Mouse (Mus musculus) kidney, embryonic 14.5 days (tissue): ENCODE measurements around the gene D330020A13Rik. TPM values are rescaled to one million over a fixed set of nuclear protein-coding genes. Genes with fewer than 3 reads are reported as not detected.

Experiments
- ATAC-seq: fragments of 200-750 bp; cut with Nextera tagmentation; 2 replicates; pipeline ENCODE4 v1.8.0; 2017; ENCODE audit warnings: moderate number of reproducible peaks, mild to moderate bottlenecking, moderate TSS enrichment, moderate library complexity; ENCODE audit not compliant: low FRiP score, low TSS enrichment
- H3K27ac ChIP-seq: fragments of 300-500 bp; sonication (generic); 2 replicates; pipeline ENCODE4 v1.5.1; 2014; ENCODE audit warnings: low read depth, mild to moderate bottlenecking, low read length, moderate library complexity, mixed read lengths
- H3K27me3 ChIP-seq: fragments of 300-500 bp; sonication (generic); 2 replicates; pipeline ENCODE4 v1.6.1; 2014; ENCODE audit warnings: mild to moderate bottlenecking, low read length; ENCODE audit not compliant: control insufficient read depth, insufficient read depth
- H3K36me3 ChIP-seq: fragments of 300-500 bp; sonication (generic); 2 replicates; pipeline ENCODE4 v1.6.1; 2014; ENCODE audit warnings: low read length, mixed read lengths; ENCODE audit not compliant: control insufficient read depth, insufficient read depth
- H3K4me1 ChIP-seq: fragments of 300-500 bp; sonication (generic); 2 replicates; pipeline ENCODE4 v1.6.1; 2014; ENCODE audit warnings: low read length, mixed read lengths; ENCODE audit not compliant: control insufficient read depth, insufficient read depth
- H3K4me2 ChIP-seq: fragments of 300-500 bp; sonication (generic); replicated peaks from 2 replicates; pipeline ENCODE4 v1.6.1; 2014; ENCODE audit warnings: low read depth, mild to moderate bottlenecking, low read length
- H3K4me3 ChIP-seq: fragments of 300-500 bp; sonication (generic); 2 replicates; pipeline ENCODE4 v1.5.1; 2014; ENCODE audit warnings: mild to moderate bottlenecking, low read length
- H3K9ac ChIP-seq: fragments of 300-500 bp; sonication (generic); 2 replicates; pipeline ENCODE4 v1.6.1; 2014; ENCODE audit warnings: low read depth, mild to moderate bottlenecking, low read length, moderate library complexity
- H3K9me3 ChIP-seq: fragments of 300-500 bp; sonication (generic); 2 replicates; pipeline ENCODE4 v1.6.1; 2016; ENCODE audit warnings: low read length; ENCODE audit not compliant: control insufficient read depth
- WGBS: fragments of 180-500 bp; shearing (Covaris S2); extraction: QIAGEN DNeasy Blood & Tissue Kit; methylation state at CpG from one replicate; pipeline ENCODE4 v1.1.7; 2014; 5-methylcytosine and 5-hydroxymethylcytosine counted together
- polyA plus RNA-seq: library from polyadenylated mRNA; unstranded; fragments of >200 nt; fragmentation: Nextera tagmentation; extraction: Ambion mirVana; gene quantifications from 2 replicates; pipeline ENCODE4 v1.2.1, GENCODE M21; 2014

Gene D330020A13Rik
- polyA plus RNA-seq, 1 experiment from 2014 or later: 0.22 TPM

GRCm38 (mm10) chr6:120259481-120259880 is 34.7 kb upstream of the D330020A13Rik start:
- Histone ChIP-seq H3K9me3 (no peaks in the 10 kb centered on the region), H3K36me3 (no peaks in the 10 kb centered on the region), H3K27me3 (no peaks in the 10 kb centered on the region), H3K9ac (no peak overlapping the region), H3K4me3 (no peak overlapping the region), H3K27ac (no peak overlapping the region), H3K4me1 (peaks cover 8% of the 10 kb centered on the region; the same call in 1 of the 2 replicates), H3K4me2 (no peak overlapping the region)
- 72% methylated on average over 9 of the region's 9 CpGs for WGBS
- ATAC-seq: no peak

DNA sequence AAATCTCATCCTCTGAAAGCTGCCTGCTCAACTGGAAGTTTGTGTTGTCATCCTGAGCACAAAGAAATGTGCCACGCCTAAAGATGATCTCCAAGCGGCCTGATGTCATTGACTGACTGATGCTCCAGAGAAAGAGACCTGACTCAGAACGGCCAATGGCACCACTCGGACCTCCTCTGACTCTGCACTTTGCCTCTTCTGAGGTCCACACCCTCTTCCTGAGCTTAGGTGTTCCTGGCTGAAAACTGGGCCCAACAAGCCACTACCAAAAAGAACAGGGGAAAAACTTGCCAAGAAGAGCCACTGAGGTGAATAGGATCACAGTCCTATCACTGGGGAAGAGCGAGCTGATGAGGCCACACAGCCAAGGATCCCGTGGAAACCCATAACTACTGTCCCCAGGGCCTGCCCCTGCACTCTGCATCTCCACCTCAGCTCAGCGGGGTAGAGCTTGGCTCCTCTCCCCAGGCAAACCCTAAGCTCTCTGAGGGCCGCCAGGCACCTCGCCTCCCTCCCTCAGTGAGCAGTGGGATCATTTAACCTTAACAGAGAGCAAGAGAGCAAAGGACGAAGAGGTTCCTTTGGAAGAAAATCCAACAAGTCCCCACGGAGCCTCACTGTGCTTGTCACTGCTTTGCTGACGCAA is 31.2 kb upstream of the D330020A13Rik start:
- Histone ChIP-seq H3K4me3 (no peak overlapping the region), H3K9ac (no peak overlapping the region), H3K4me2 (no peak overlapping the region), H3K9me3 (no peaks in the 10 kb centered on the region), H3K36me3 (no peaks in the 10 kb centered on the region), H3K4me1 (peaks cover 8% of the 10 kb centered on the region; the same call in 1 of the 2 replicates), H3K27ac (no peak overlapping the region; the same call in 1 of the 2 replicates), H3K27me3 (no peaks in the 10 kb centered on the region)
- WGBS: 59% methylated on average over 12 of the region's 12 CpGs
- 0 out of 2 replicates have a peak, but pooled peaks have one; percentile 14 for ATAC-seq

- H3K4me3 ChIP-seq: no peak overlapping the region
- H3K4me2 ChIP-seq: no peak overlapping the region
- ATAC-seq: peak; percentile 53
- no peak overlapping the region for H3K9ac ChIP-seq
- peaks cover 8% of the 10 kb centered on the region; the same call in 1 of the 2 replicates for H3K4me1 ChIP-seq
- H3K9me3 ChIP-seq: no peaks in the 10 kb centered on the region
- H3K27me3 ChIP-seq: no peaks in the 10 kb centered on the region
- peak overlapping the region; percentile 42; the same call in 1 of the 2 replicates for H3K27ac ChIP-seq
- no peaks in the 10 kb centered on the region for H3K36me3 ChIP-seq
- 49% methylated on average over 7 of the region's 7 CpGs for WGBS
Measured at GRCm38 (mm10) chr6:120263608-120264007, 30.6 kb upstream of the D330020A13Rik start.

- H3K9me3 ChIP-seq: no peaks in the 10 kb centered on the region
- peak overlapping the region; percentile 42; the same call in 1 of the 2 replicates for H3K27ac ChIP-seq
- 19% methylated on average over 6 of the region's 6 CpGs for WGBS
- no peaks in the 10 kb centered on the region for H3K36me3 ChIP-seq
- peaks cover 8% of the 10 kb centered on the region; the same call in 1 of the 2 replicates for H3K4me1 ChIP-seq
- no peak overlapping the region for H3K4me2 ChIP-seq
- no peak overlapping the region for H3K4me3 ChIP-seq
- no peak overlapping the region for H3K9ac ChIP-seq
- ATAC-seq: peak; percentile 73; the same call in 1 of the 2 replicates
- H3K27me3 ChIP-seq: no peaks in the 10 kb centered on the region
Measured at GRCm38 (mm10) chr6:120264151-120264550, 30.0 kb upstream of the D330020A13Rik start.

DNA sequence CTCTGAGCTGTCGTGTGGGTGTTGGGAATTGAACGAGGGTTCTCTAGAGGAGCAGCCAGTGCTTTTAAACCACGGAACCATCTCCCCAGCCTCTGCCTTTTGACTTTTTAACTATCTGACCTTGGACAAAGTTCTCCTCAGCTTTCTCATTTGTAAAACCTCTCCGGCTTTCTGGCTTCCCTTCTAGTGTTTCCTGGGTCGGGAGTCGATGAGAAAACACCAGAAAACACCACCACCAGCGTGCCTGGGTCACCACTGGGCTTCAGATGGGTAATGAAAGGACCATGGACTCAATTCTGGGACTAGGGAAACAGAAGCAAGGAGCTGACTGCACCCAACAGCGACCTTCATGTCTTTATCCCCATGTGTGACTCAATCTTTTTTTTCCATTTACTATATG is 20.0 kb upstream of the D330020A13Rik start:
- H3K36me3 ChIP-seq: no peaks in the 10 kb centered on the region
- H3K9me3 ChIP-seq: no peaks in the 10 kb centered on the region
- whole genome bisulfite sequencing: 53% methylated on average over 8 of the region's 8 CpGs
- no peak for ATAC-seq
- H3K9ac ChIP-seq: no peak overlapping the region
- H3K4me1 ChIP-seq: peaks cover 5% of the 10 kb centered on the region
- no peak overlapping the region for H3K4me2 ChIP-seq
- H3K27ac ChIP-seq: no peak overlapping the region
- H3K4me3 ChIP-seq: no peak overlapping the region
- H3K27me3 ChIP-seq: no peaks in the 10 kb centered on the region

DNA sequence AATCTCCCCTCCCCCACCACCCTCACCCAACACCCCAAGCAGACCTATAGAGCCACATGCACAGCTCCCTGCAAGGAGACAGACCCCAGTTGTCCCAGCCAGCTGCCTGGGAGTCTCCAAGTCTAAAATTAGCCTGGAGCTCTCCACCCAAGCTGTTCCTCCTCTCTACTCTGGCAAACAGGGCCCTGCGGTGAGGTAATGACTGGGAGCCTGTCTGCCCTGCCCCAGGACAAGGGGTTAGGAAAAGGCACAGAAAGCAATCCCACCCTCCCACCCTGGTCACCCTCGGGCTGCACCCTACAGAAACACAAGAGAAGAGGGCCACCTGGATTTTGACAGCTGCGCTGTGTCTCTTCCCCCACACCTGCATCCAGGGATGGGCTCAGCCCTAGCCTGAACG is 19.3 kb upstream of the D330020A13Rik start:
- Histone ChIP-seq H3K36me3 (no peaks in the 10 kb centered on the region), H3K9ac (no peak overlapping the region), H3K4me3 (no peak overlapping the region), H3K27ac (no peak overlapping the region), H3K27me3 (no peaks in the 10 kb centered on the region), H3K4me2 (no peak overlapping the region), H3K4me1 (peaks cover 5% of the 10 kb centered on the region), H3K9me3 (no peaks in the 10 kb centered on the region)
- peak; percentile 71; the same call in 1 of the 2 replicates for ATAC-seq
- 28% methylated on average over 4 of the region's 4 CpGs for WGBS

- no peak overlapping the region for H3K4me2 ChIP-seq
- WGBS: 36% methylated on average over 6 of the region's 6 CpGs
- no peaks in the 10 kb centered on the region for H3K9me3 ChIP-seq
- H3K27me3 ChIP-seq: no peaks in the 10 kb centered on the region
- no peak overlapping the region for H3K27ac ChIP-seq
- H3K9ac ChIP-seq: no peak overlapping the region
- H3K36me3 ChIP-seq: no peaks in the 10 kb centered on the region
- H3K4me1 ChIP-seq: peaks cover 5% of the 10 kb centered on the region
- ATAC-seq: peak; percentile 15; the same call in 1 of the 2 replicates
- H3K4me3 ChIP-seq: no peak overlapping the region
Measured at GRCm38 (mm10) chr6:120275301-120275700, 18.9 kb upstream of the D330020A13Rik start.

- no peak overlapping the region for H3K4me3 ChIP-seq
- WGBS: 69% methylated on average over 7 of the region's 7 CpGs
- H3K27me3 ChIP-seq: no peaks in the 10 kb centered on the region
- H3K4me1 ChIP-seq: peaks cover 5% of the 10 kb centered on the region
- H3K9ac ChIP-seq: no peak overlapping the region
- H3K36me3 ChIP-seq: no peaks in the 10 kb centered on the region
- H3K4me2 ChIP-seq: no peak overlapping the region
- ATAC-seq: no peak
- H3K9me3 ChIP-seq: no peaks in the 10 kb centered on the region
- H3K27ac ChIP-seq: no peak overlapping the region
Measured at GRCm38 (mm10) chr6:120276874-120277449, 17.2 kb upstream of the D330020A13Rik start.

DNA sequence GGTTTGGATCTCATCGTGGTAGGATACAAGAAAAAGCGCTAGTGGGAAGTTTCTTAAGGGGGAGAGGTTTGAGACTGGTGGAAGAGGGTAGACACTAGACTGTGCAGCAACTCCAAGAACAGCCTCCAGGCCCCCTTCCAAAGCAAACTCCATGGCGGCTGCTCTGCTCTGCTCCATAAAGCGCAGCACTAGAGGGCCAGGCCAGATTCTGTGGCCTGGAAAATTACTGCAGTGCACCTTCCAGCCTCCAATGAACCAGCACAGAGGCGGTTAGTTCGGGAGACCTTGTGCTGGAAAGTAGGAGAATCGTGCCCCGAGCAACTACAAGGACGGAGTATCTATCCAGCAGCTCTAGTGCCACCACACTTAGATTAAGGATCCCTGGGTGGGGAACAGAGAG is 6.9 kb upstream of the D330020A13Rik start:
- 0 out of 2 replicates have a peak overlapping the region, but pooled peaks have one; percentile 30 for H3K27ac ChIP-seq
- H3K4me2 ChIP-seq: no peak overlapping the region
- H3K36me3 ChIP-seq: no peaks in the 10 kb centered on the region
- H3K4me3 ChIP-seq: no peak overlapping the region
- ATAC-seq: peak; percentile 91
- H3K9ac ChIP-seq: no peak overlapping the region
- H3K27me3 ChIP-seq: no peaks in the 10 kb centered on the region
- 49% methylated on average over 9 of the region's 9 CpGs for WGBS
- peaks cover 3% of the 10 kb centered on the region; the same call in 1 of the 2 replicates for H3K4me1 ChIP-seq
- no peaks in the 10 kb centered on the region for H3K9me3 ChIP-seq
